ENCODE assay signal across 10 mouse cellular contexts in genomic region chr10:128413076-128413475, GRCm38 (mm10). TPM values are rescaled to one million over a fixed set of nuclear protein-coding genes. Genes with fewer than 3 reads are reported as not detected.
DNase-seq lines count a peak whose midpoint lies in the region; ATAC-seq and TF ChIP-seq lines count a peak whose summit lies in the region.
"Had no signal": no experiment of that assay in that cellular context is flagged by ENCODE, and none has a peak within 500 bp of the region (broad histone marks: within the 10 kb centered on the region; RNA-seq: fewer than 3 reads in every experiment).

No protein-coding gene starts in this region.

- no peak for TF ChIP-seq CTCF in lung, postnatal 0 days (IDR thresholded peaks at IDR 0.05)
- no peak for TF ChIP-seq CTCF in lung, adult 2 months (IDR thresholded peaks at IDR 0.05; ENCODE audit: insufficient read depth, low read length)

- TF ChIP-seq POLR2A in lung, adult 2 months (IDR thresholded peaks at IDR 0.05; ENCODE audit: borderline replicate concordance, extremely low read depth, low read depth, low read length), result no peak

- H3K4me3 ChIP-seq in lung, postnatal 0 days (ENCODE audit: low read depth, low read length), result no peak overlapping the region
- no peak overlapping the region for H3K4me3 ChIP-seq in lung, adult 2 months (replicated peaks; ENCODE audit: extremely low read depth, low read depth, low read length)
- H3K4me3 ChIP-seq in forebrain, embryonic 15.5 days, result peak overlapping the region; percentile 98
- H3K4me3 ChIP-seq in liver, embryonic 12.5 days, result peak overlapping the region; percentile 98; the same call in 1 of the 2 replicates
- H3K4me3 ChIP-seq in stomach, embryonic 15.5 days (replicated peaks), result no peak overlapping the region

- no peak for TF ChIP-seq EP300 in lung, postnatal 0 days (IDR thresholded peaks at IDR 0.05)

- DNase-seq in lung, postnatal 0 days (ENCODE audit: low spot score), result peak; percentile 17
- no peak for DNase-seq in lung, adult 2 months
- DNase-seq in embryo, embryonic 10 days (ENCODE audit: low spot score), result no peak
- no peak for DNase-seq in urinary bladder, postnatal 10 days (ENCODE audit: low spot score)
- DNase-seq: cerebellum, adult 11 months; gastrocnemius, postnatal 25 days; right cerebral cortex, postnatal 25 days had no signal

- H3K4me1 ChIP-seq in lung, postnatal 0 days (ENCODE audit: insufficient read depth, low read depth, low read length), result peaks cover 10% of the 10 kb centered on the region; the same call in 1 of the 2 replicates
- peaks cover 18% of the 10 kb centered on the region for H3K4me1 ChIP-seq in lung, adult 2 months (ENCODE audit: control insufficient read depth, insufficient read depth, low read length)
- H3K4me1 ChIP-seq in forebrain, embryonic 15.5 days, result peaks cover 50% of the 10 kb centered on the region
- H3K4me1 ChIP-seq in liver, embryonic 12.5 days, result peaks cover 63% of the 10 kb centered on the region
- H3K4me1 ChIP-seq in stomach, embryonic 15.5 days, result peaks cover 45% of the 10 kb centered on the region

- H3K9me3 ChIP-seq in lung, postnatal 0 days (ENCODE audit: low read length), result no peaks in the 10 kb centered on the region
- no peaks in the 10 kb centered on the region for H3K9me3 ChIP-seq in forebrain, embryonic 15.5 days
- H3K9me3 ChIP-seq in liver, embryonic 12.5 days (replicated peaks), result no peaks in the 10 kb centered on the region
- no peaks in the 10 kb centered on the region for H3K9me3 ChIP-seq in stomach, embryonic 15.5 days

- peaks cover 9% of the 10 kb centered on the region for H3K36me3 ChIP-seq in lung, postnatal 0 days (ENCODE audit: insufficient read depth, low read length)
- peaks cover 39% of the 10 kb centered on the region for H3K36me3 ChIP-seq in forebrain, embryonic 15.5 days
- peaks cover 49% of the 10 kb centered on the region for H3K36me3 ChIP-seq in liver, embryonic 12.5 days
- peaks cover 11% of the 10 kb centered on the region for H3K36me3 ChIP-seq in stomach, embryonic 15.5 days

- no peak for ATAC-seq in lung, postnatal 0 days
- no peak for ATAC-seq in forebrain, embryonic 15.5 days (replicated peaks)
- no peak for ATAC-seq in liver, embryonic 12.5 days
- no peak for ATAC-seq in stomach, embryonic 15.5 days (ENCODE audit: insufficient read depth, low FRiP score, low read depth)

- H3K9ac ChIP-seq in lung, postnatal 0 days (replicated peaks; ENCODE audit: low read depth), result no peak overlapping the region
- H3K9ac ChIP-seq in forebrain, embryonic 15.5 days (replicated peaks), result peak overlapping the region; percentile 93; the same call in 1 of the 2 replicates
- H3K9ac ChIP-seq in liver, embryonic 12.5 days, result 0 out of 2 replicates have a peak overlapping the region, but pooled peaks have one; percentile 95
- no peak overlapping the region for H3K9ac ChIP-seq in stomach, embryonic 15.5 days

- WGBS in lung, postnatal 0 days, result 25% methylated on average over 1 of the region's 1 CpGs
- 16% methylated on average over 1 of the region's 1 CpGs for WGBS in lung, adult 2 months
- WGBS in forebrain, embryonic 15.5 days, result 39% methylated on average over 1 of the region's 1 CpGs
- WGBS in liver, embryonic 12.5 days (ENCODE audit: insufficient replicate concordance), result 57% methylated on average over 1 of the region's 1 CpGs
- WGBS in stomach, embryonic 15.5 days, result 44% methylated on average over 1 of the region's 1 CpGs

- H3K27ac ChIP-seq in lung, postnatal 0 days (ENCODE audit: low read length), result no peak overlapping the region
- H3K27ac ChIP-seq in forebrain, embryonic 15.5 days (replicated peaks), result 0 out of 2 replicates have a peak overlapping the region, but pooled peaks have one; percentile 99
- peak overlapping the region; percentile 28; the same call in 1 of the 2 replicates for H3K27ac ChIP-seq in liver, embryonic 12.5 days
- no peak overlapping the region for H3K27ac ChIP-seq in stomach, embryonic 15.5 days

- H3K27me3 ChIP-seq in lung, postnatal 0 days (replicated peaks; ENCODE audit: insufficient read depth, low read length), result no peaks in the 10 kb centered on the region
- no peaks in the 10 kb centered on the region for H3K27me3 ChIP-seq in forebrain, embryonic 15.5 days
- H3K27me3 ChIP-seq in liver, embryonic 12.5 days (replicated peaks), result no peaks in the 10 kb centered on the region
- H3K27me3 ChIP-seq in stomach, embryonic 15.5 days (replicated peaks), result no peaks in the 10 kb centered on the region

- H3K4me2 ChIP-seq in lung, postnatal 0 days (replicated peaks; ENCODE audit: low read depth, low read length), result no peak overlapping the region
- peak overlapping the region; percentile 99 for H3K4me2 ChIP-seq in forebrain, embryonic 15.5 days (replicated peaks)
- H3K4me2 ChIP-seq in liver, embryonic 12.5 days, result peak overlapping the region; percentile 97
- H3K4me2 ChIP-seq in stomach, embryonic 15.5 days, result peak overlapping the region; percentile 94

RNA-seq across cellular contexts. Expression of gene Rnf41, which starts 1.6 kb away (rescaled TPM):
- polyA plus RNA-seq in lung, postnatal 0 days (2015; fragmentation: Nextera tagmentation; extraction: Ambion mirVana), result 31.3 and 32.2 TPM in 2 replicates
- 24.4 and 25.5 TPM in 2 replicates for polyA plus RNA-seq in lung, adult 2 months (2012; rRNA removed)
- 104 and 110 TPM in 2 replicates for polyA plus RNA-seq in forebrain, embryonic 15.5 days (2015; fragmentation: Nextera tagmentation; extraction: Ambion mirVana)
- 14.2 and 14.8 TPM in 2 replicates for polyA plus RNA-seq in liver, embryonic 12.5 days (2016; fragmentation: Nextera tagmentation; extraction: Ambion mirVana)
- 33.2 and 35.4 TPM in 2 replicates for polyA plus RNA-seq in stomach, embryonic 15.5 days (2015; fragmentation: Nextera tagmentation; extraction: Ambion mirVana)

RNA-seq across cellular contexts. Expression of gene Nabp2, which starts 1.8 kb away (rescaled TPM):
- polyA plus RNA-seq in lung, postnatal 0 days (2015; fragmentation: Nextera tagmentation; extraction: Ambion mirVana), result 48.6 and 54.7 TPM in 2 replicates
- 22.1 and 23.4 TPM in 2 replicates for polyA plus RNA-seq in lung, adult 2 months (2012; rRNA removed)
- 137 and 139 TPM in 2 replicates for polyA plus RNA-seq in forebrain, embryonic 15.5 days (2015; fragmentation: Nextera tagmentation; extraction: Ambion mirVana)
- polyA plus RNA-seq in liver, embryonic 12.5 days (2016; fragmentation: Nextera tagmentation; extraction: Ambion mirVana), result 64.1 and 66.1 TPM in 2 replicates
- 66.3 and 81.0 TPM in 2 replicates for polyA plus RNA-seq in stomach, embryonic 15.5 days (2015; fragmentation: Nextera tagmentation; extraction: Ambion mirVana)

RNA-seq across cellular contexts. Expression of gene Slc39a5, which starts 12.0 kb away (rescaled TPM):
- polyA plus RNA-seq in lung, postnatal 0 days (2015; fragmentation: Nextera tagmentation; extraction: Ambion mirVana), result 0.15 TPM in 1 of 2 replicates, not detected in the other
- 0.42 TPM in 1 of 2 replicates, not detected in the other for polyA plus RNA-seq in lung, adult 2 months (2012; rRNA removed)
- polyA plus RNA-seq in forebrain, embryonic 15.5 days (2015; fragmentation: Nextera tagmentation; extraction: Ambion mirVana), result 0.09 and 0.24 TPM in 2 replicates
- polyA plus RNA-seq in liver, embryonic 12.5 days (2016; fragmentation: Nextera tagmentation; extraction: Ambion mirVana), result 22.7 and 23.0 TPM in 2 replicates
- polyA plus RNA-seq in stomach, embryonic 15.5 days (2015; fragmentation: Nextera tagmentation; extraction: Ambion mirVana), result 34.5 and 39.4 TPM in 2 replicates

RNA-seq across cellular contexts. Expression of gene Ankrd52, which starts 36.2 kb away (rescaled TPM):
- polyA plus RNA-seq in lung, postnatal 0 days (2015; fragmentation: Nextera tagmentation; extraction: Ambion mirVana), result 4.2 and 4.9 TPM in 2 replicates
- 24.5 and 31.6 TPM in 2 replicates for polyA plus RNA-seq in lung, adult 2 months (2012; rRNA removed)
- 13.0 and 13.4 TPM in 2 replicates for polyA plus RNA-seq in forebrain, embryonic 15.5 days (2015; fragmentation: Nextera tagmentation; extraction: Ambion mirVana)
- 9.3 TPM in 2 replicates for polyA plus RNA-seq in liver, embryonic 12.5 days (2016; fragmentation: Nextera tagmentation; extraction: Ambion mirVana)
- polyA plus RNA-seq in stomach, embryonic 15.5 days (2015; fragmentation: Nextera tagmentation; extraction: Ambion mirVana), result 12.8 and 15.8 TPM in 2 replicates

RNA-seq across cellular contexts. Expression of gene Coq10a, which starts 44.3 kb away (rescaled TPM):
- polyA plus RNA-seq in lung, postnatal 0 days (2015; fragmentation: Nextera tagmentation; extraction: Ambion mirVana), result 16.4 and 19.9 TPM in 2 replicates
- 28.9 and 48.7 TPM in 2 replicates for polyA plus RNA-seq in lung, adult 2 months (2012; rRNA removed)
- 33.7 and 35.7 TPM in 2 replicates for polyA plus RNA-seq in forebrain, embryonic 15.5 days (2015; fragmentation: Nextera tagmentation; extraction: Ambion mirVana)
- 8.7 and 8.9 TPM in 2 replicates for polyA plus RNA-seq in liver, embryonic 12.5 days (2016; fragmentation: Nextera tagmentation; extraction: Ambion mirVana)
- 14.0 and 14.5 TPM in 2 replicates for polyA plus RNA-seq in stomach, embryonic 15.5 days (2015; fragmentation: Nextera tagmentation; extraction: Ambion mirVana)

Comparison
In these comparisons a context has a peak if more than half of its experiments do, and no peak if none do; other contexts are left out.
1. H3K27ac ChIP-seq: peak in forebrain, embryonic 15.5 days (single experiment) and liver, embryonic 12.5 days (single experiment); none in lung, postnatal 0 days (single experiment) and stomach, embryonic 15.5 days (single experiment).
2. H3K4me3 ChIP-seq: peak in forebrain, embryonic 15.5 days (single experiment) and liver, embryonic 12.5 days (single experiment); none in lung, postnatal 0 days (single experiment), lung, adult 2 months (single experiment) and stomach, embryonic 15.5 days (single experiment).
3. H3K9ac ChIP-seq: peak in forebrain, embryonic 15.5 days (single experiment) and liver, embryonic 12.5 days (single experiment); none in lung, postnatal 0 days (single experiment) and stomach, embryonic 15.5 days (single experiment).
4. RNA of gene Slc39a5, which starts 12.0 kb away (polyA plus RNA-seq): 34.5 to 39.4 TPM in stomach, embryonic 15.5 days and 22.7 to 23.0 TPM in liver, embryonic 12.5 days; 0.09 to 0.24 TPM in forebrain, embryonic 15.5 days, 0.42 TPM in lung, adult 2 months and 0.15 TPM in lung, postnatal 0 days; every median in the first group is over 10 times any median in the second.